Mouse (Mus musculus) myocyte (in vitro differentiated cells): ENCODE results near the gene Svop. TPM values are rescaled to one million over a fixed set of nuclear protein-coding genes. Genes with fewer than 3 reads are reported as not detected.

Experiments
- H3K27me3 ChIP-seq: one replicate; pipeline ENCODE4 v1.6.1; 2011; ENCODE audit not compliant: control insufficient read depth, insufficient read depth, insufficient read length
- H3K36me3 ChIP-seq: one replicate; pipeline ENCODE4 v1.6.1; 2011; ENCODE audit not compliant: control insufficient read depth, insufficient read depth
- H3K4me2 ChIP-seq: one replicate; pipeline ENCODE4 v1.6.1; 2011; ENCODE audit warnings: low read depth, control low read depth
- H3K4me3 ChIP-seq: one replicate; pipeline ENCODE4 v1.5.1; 2011; ENCODE audit warnings: mild to moderate bottlenecking, control low read depth, moderate library complexity
- H3K79me2 ChIP-seq: one replicate; pipeline ENCODE4 v1.6.1; 2011; ENCODE audit not compliant: control insufficient read depth, insufficient read depth
- H3ac ChIP-seq: one replicate; pipeline ENCODE4 v1.6.1; 2011; ENCODE audit not compliant: control insufficient read depth, insufficient read length
- CEBPB ChIP-seq: IDR thresholded peaks from 2 replicates; pipeline ENCODE4 v1.6.1; 2011; ENCODE audit warnings: mild to moderate bottlenecking, moderate library complexity; ENCODE audit not compliant: poor library complexity, insufficient read depth, severe bottlenecking
- E2F4 ChIP-seq: IDR thresholded peaks from one replicate; pipeline ENCODE4 v1.6.1; 2011; ENCODE audit warnings: mild to moderate bottlenecking, control low read depth, moderate library complexity; ENCODE audit not compliant: insufficient read depth
- MAX ChIP-seq: IDR thresholded peaks from one replicate; pipeline ENCODE4 v1.6.1; 2011; ENCODE audit warnings: low read depth, mild to moderate bottlenecking, control low read depth
- MYOD1 ChIP-seq, 3 experiments: IDR thresholded peaks; one replicate each; pipeline ENCODE4 v1.6.1; 2011; ENCODE audit warnings: control low read depth in 2 of 3, low read depth in 2 of 3, mild to moderate bottlenecking in 2 of 3, moderate library complexity in 1 of 3; ENCODE audit not compliant: insufficient read length in 2 of 3, control insufficient read depth in 1 of 3
- MYOG ChIP-seq, 3 experiments: IDR thresholded peaks; one replicate each; pipeline ENCODE4 v1.6.1; 2011; ENCODE audit warnings: control low read depth in 2 of 3, low read depth in 2 of 3, mild to moderate bottlenecking in 2 of 3; ENCODE audit not compliant: insufficient read length in 2 of 3, control insufficient read depth in 1 of 3, insufficient read depth in 1 of 3
- POLR2A ChIP-seq: IDR thresholded peaks from one replicate; pipeline ENCODE4 v1.6.1; 2011; ENCODE audit warnings: low read depth, mild to moderate bottlenecking, control low read depth, moderate library complexity; ENCODE audit not compliant: insufficient read length
- POLR2AphosphoS2 ChIP-seq: IDR thresholded peaks from one replicate; pipeline ENCODE4 v1.6.1; 2011; ENCODE audit warnings: low read depth, control low read depth; ENCODE audit not compliant: insufficient read length
- REST ChIP-seq: IDR thresholded peaks from one replicate; pipeline ENCODE4 v1.6.1; 2011; ENCODE audit warnings: mild to moderate bottlenecking, control low read depth, moderate library complexity; ENCODE audit not compliant: insufficient read depth, insufficient read length
- SRF ChIP-seq: IDR thresholded peaks from one replicate; pipeline ENCODE4 v1.6.1; 2011; ENCODE audit warnings: low read depth; ENCODE audit not compliant: control insufficient read depth, insufficient read length
- TCF12 ChIP-seq: IDR thresholded peaks from one replicate; pipeline ENCODE4 v1.6.1; 2011; ENCODE audit warnings: mild to moderate bottlenecking, control low read depth; ENCODE audit not compliant: poor library complexity, insufficient read depth, severe bottlenecking
- TCF3 ChIP-seq: IDR thresholded peaks from one replicate; pipeline ENCODE4 v1.6.1; 2011; ENCODE audit warnings: low read depth, control low read depth; ENCODE audit not compliant: insufficient read length
- USF1 ChIP-seq: IDR thresholded peaks from one replicate; pipeline ENCODE4 v1.6.1; 2011; ENCODE audit warnings: low read depth, mild to moderate bottlenecking, control low read depth, moderate library complexity
- polyA plus RNA-seq: library from polyadenylated mRNA; unstranded; fragments of >200 nt; fragmentation: generic; extraction: Trizol; gene quantifications from one replicate; pipeline ENCODE4 v1.2.1, GENCODE M21; 2012; ENCODE audit warnings: missing spikeins

Svop gene
- polyA plus RNA-seq, 1 experiment, result 0.05 TPM

GRCm38 (mm10) chr5:113999382-113999781, 92.0 kb downstream of the Svop start:
- H3K36me3 ChIP-seq, result no peaks in the 10 kb centered on the region
- H3K27me3 ChIP-seq, result peaks cover 19% of the 10 kb centered on the region
- H3K79me2 ChIP-seq, result no peaks in the 10 kb centered on the region
- no peak overlapping the region for H3K4me2 ChIP-seq
- H3K4me3 ChIP-seq, result no peak overlapping the region
- TF ChIP-seq E2F4 (no peak), MAX (no peak), CEBPB (no peak), POLR2A (no peak), TCF12 (no peak), TCF3 (no peak), USF1 (no peak), SRF (no peak), REST (no peak), MYOG (IDR thresholded peaks at IDR 0.05; ENCODE audit: control insufficient read depth in 1 of 3, insufficient read depth in 1 of 3, insufficient read length in 2 of 3, low read depth in 2 of 3) (no peak), MYOD1 (IDR thresholded peaks at IDR 0.05; ENCODE audit: control insufficient read depth in 1 of 3, insufficient read length in 2 of 3, low read depth in 2 of 3) (no peak), POLR2AphosphoS2 (no peak)
- no peak overlapping the region for H3ac ChIP-seq

- no peaks in the 10 kb centered on the region for H3K79me2 ChIP-seq
- no peaks in the 10 kb centered on the region for H3K27me3 ChIP-seq
- H3K4me2 ChIP-seq, result no peak overlapping the region
Measured at GRCm38 (mm10) chr5:113996458-113996857, 94.9 kb downstream of the Svop start.

GRCm38 (mm10) chr5:113993487-113994465, 97.6 kb downstream of the Svop start, which contains the start of gene Ssh1:
Gene Ssh1, minus strand, starts transcription at chr5:113993894.
- Histone ChIP-seq H3K36me3 (no peaks in the 10 kb centered on the region), H3ac (peak within 1 kb of the TSS; percentile 87), H3K4me3 (peak within 1 kb of the TSS; percentile 53), H3K79me2 (peaks cover 9% of the 10 kb centered on the region), H3K27me3 (no peaks in the 10 kb centered on the region), H3K4me2 (peak within 1 kb of the TSS; percentile 99)
- TF ChIP-seq POLR2A (peak; percentile 55), MYOG (IDR thresholded peaks at IDR 0.05; ENCODE audit: control insufficient read depth in 1 of 3, insufficient read depth in 1 of 3, insufficient read length in 2 of 3, low read depth in 2 of 3) (no peak), MYOD1 (IDR thresholded peaks at IDR 0.05; ENCODE audit: control insufficient read depth in 1 of 3, insufficient read length in 2 of 3, low read depth in 2 of 3) (peak in 1 of 3 experiments; percentile 24)

More at GRCm38 (mm10) chr5:113996458-113996857, 94.9 kb downstream of the Svop start:
- Histone ChIP-seq H3ac (no peak overlapping the region), H3K36me3 (no peaks in the 10 kb centered on the region), H3K4me3 (no peak overlapping the region)
- TF ChIP-seq USF1, result no peak

GRCm38 (mm10) chr5:113993031-113993486, 98.3 kb downstream of the Svop start:
- Histone ChIP-seq H3K4me2 (peak overlapping the region; percentile 99), H3K79me2 (peaks cover 9% of the 10 kb centered on the region), H3ac (peak overlapping the region; percentile 87), H3K27me3 (no peaks in the 10 kb centered on the region), H3K36me3 (no peaks in the 10 kb centered on the region), H3K4me3 (peak overlapping the region; percentile 53)
- TF ChIP-seq MYOG (IDR thresholded peaks at IDR 0.05; ENCODE audit: control insufficient read depth in 1 of 3, insufficient read depth in 1 of 3, insufficient read length in 2 of 3, low read depth in 2 of 3) (peak in 1 of 3 experiments; percentile 32), MYOD1 (IDR thresholded peaks at IDR 0.05; ENCODE audit: control insufficient read depth in 1 of 3, insufficient read length in 2 of 3, low read depth in 2 of 3) (no peak)

- H3K4me2 ChIP-seq, result peak overlapping the region; percentile 99
- H3K27me3 ChIP-seq, result no peaks in the 10 kb centered on the region
- no peak for TF ChIP-seq POLR2A
- no peak for TF ChIP-seq MAX
- no peak for TF ChIP-seq USF1
- TF ChIP-seq SRF, result no peak
- TF ChIP-seq CEBPB, result no peak
- TF ChIP-seq TCF3, result no peak
- TF ChIP-seq POLR2AphosphoS2, result no peak
- TF ChIP-seq E2F4, result no peak
- no peak for TF ChIP-seq TCF12
- H3K4me3 ChIP-seq, result peak overlapping the region; percentile 53
- H3K36me3 ChIP-seq, result no peaks in the 10 kb centered on the region
- peak overlapping the region; percentile 87 for H3ac ChIP-seq
- H3K79me2 ChIP-seq, result peaks cover 16% of the 10 kb centered on the region
Measured at GRCm38 (mm10) chr5:113992339-113992831, 99.0 kb downstream of the Svop start.
